Mouse (Mus musculus) T-cell, adult 66 days (primary cell): Measurements from ENCODE around the gene Fgfr2. TPM values are rescaled to one million over a fixed set of nuclear protein-coding genes. Genes with fewer than 3 reads are reported as not detected.

ENCODE experiments used
- total RNA-seq, 2 experiments: library from RNA; stranded (reverse); gene quantifications; 3 replicates in 1 of 2; 4 replicates in 1 of 2; pipeline ENCODE4 v1.2.4; 2023

The Fgfr2 gene
- total RNA-seq, 2 experiments from 2014 or later, result not detected

DNA sequence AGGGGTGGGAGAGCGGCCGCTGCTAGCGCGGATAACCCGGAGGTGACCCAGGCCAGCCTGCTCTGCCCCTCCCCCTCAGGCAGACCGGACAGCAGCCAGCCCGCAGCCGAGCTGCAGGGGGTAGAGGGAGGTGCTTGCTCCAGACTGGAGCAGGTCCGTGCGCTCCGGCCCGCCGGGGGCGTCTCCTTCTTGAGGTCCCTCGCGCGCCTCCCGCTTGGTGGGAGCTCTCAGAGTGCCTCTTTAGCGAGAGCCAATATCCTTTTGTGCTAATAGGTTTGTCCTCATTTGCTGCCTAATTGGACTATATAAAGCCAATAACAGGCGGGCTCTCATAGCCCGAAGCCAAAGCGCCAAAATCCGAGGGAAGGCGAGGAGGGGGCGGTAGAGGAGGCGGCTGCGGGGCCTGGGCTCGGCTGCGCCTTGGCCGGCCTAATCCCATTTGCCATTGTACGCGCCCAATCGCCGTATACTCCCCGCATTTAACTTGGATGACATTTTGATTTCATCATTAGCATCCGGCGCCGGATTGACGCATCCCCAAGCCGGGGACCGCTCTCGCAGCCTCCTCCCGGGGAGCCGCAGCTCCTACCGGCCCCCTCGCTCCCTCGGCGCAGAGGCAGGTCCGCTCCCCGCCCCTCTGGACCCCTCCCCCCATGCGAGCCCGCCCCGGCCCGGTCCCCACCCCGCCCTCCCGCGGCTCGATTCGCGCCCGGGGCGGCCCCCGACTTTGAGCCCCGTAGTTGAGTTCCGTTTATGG is 1580.9 kb downstream of the Fgfr2 start, which contains the start of gene Hmx3:
TSS of gene Hmx3 (plus strand) at position 753 of the 757 bp plus-strand sequence.

GRCm38 (mm10) chr7:131410416-131411058 is 1712.6 kb downstream of the Fgfr2 start, which contains the start of the genes Ikzf5 and Acadsb:
Gene Ikzf5, minus strand, starts transcription at chr7:131410521.
Gene Acadsb, plus strand, starts transcription at chr7:131410601.

DNA sequence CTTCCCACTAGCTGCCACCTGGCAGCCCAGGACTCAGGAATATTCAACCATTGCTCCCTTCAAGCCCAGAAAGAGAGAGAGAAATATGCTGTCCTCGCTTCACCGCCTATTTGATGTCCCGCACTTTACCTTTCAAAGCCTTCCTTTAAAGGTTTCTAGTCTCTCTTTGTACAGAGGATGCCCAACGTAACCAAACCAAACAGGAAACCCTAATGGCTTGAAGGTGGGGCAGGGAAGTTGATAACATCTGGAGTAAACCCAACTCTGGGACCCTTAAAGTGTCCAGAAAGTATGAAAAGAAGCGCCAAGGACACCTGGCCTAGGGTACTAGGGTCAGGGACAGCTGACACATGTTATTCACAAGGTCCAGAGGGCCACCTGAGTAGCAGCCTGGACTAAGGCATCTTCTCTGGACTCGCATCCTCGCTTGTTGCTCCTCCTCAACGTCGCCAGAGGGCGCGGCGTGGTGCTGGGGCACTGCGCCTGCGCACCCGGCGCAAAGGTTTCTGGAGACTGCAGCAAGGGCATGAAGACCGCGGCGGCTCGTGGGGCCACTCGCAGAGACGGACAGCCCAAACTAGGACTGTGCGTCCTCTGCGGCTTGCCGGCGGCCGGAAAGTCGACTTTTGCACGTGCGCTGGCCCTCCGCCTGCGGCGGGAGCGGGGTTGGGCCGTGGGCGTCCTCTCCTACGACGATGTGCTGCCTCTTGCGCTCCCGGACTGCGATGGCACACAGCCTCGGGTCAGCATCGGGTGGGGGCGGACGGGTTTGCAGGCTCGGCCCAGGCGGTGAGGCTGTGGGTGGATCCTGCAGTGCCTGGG is 1752.3 kb downstream of the Fgfr2 start, which contains the start of gene Pstk:
TSS of gene Pstk (plus strand) at position 494 of the 822 bp plus-strand sequence.

GRCm38 (mm10) chr7:131362615-131363300 is 1760.4 kb downstream of the Fgfr2 start, which contains the start of gene 2310057M21Rik:
Gene 2310057M21Rik, minus strand, starts transcription at chr7:131362759.

GRCm38 (mm10) chr7:131333564-131333963 is 1789.6 kb downstream of the Fgfr2 start, which contains the start of gene Fam24a:
Gene Fam24a, plus strand, starts transcription at chr7:131333864.

DNA sequence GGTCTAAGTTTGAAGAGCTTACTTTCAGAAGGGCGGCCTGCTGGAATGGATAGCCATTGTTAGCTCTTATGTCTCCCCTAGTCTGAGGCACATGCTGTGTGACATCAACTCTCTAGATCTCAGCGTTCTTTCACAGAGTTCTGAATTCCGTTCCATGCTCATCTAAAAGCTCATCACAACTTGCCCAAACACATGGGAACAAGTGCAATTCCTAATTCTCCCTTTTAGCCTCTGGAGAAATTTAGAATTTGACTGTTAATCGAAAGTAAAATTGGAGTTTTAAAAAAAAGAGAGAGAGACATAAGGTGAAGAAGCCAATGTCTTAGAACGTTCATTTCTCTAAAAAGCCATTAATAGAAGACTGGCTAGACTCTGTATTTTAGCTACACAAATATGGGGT is 1793.7 kb downstream of the Fgfr2 start, which contains the start of gene Fam24b:
TSS of gene Fam24b (minus strand) at position 101 of the 400 bp plus-strand sequence.

DNA sequence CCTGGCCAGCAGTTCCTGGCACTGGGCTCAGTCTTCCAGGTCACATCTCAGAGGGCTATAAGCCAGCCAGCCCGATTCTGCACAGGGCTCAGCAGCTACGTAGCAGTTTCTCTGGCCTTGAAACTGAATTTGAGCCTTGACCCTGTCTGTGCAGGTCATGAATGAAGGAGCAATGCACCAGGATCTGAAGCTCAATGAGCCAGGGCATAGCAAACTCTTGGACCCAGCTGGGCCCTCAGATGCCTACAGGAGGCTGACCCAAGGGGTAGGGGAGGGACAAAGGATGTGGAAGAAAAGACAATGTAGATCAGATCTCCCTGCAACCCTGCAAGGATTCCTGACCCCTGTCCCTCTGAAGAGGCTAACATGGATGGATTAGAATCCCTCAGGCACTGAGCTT is 1801.0 kb downstream of the Fgfr2 start, which contains the start of gene Cuzd1:
TSS of gene Cuzd1 (minus strand) at position 101 of the 400 bp plus-strand sequence.

GRCm38 (mm10) chr7:131174121-131174520 is 1949.0 kb downstream of the Fgfr2 start, which contains the start of gene 5430419D17Rik:
Gene 5430419D17Rik, plus strand, starts transcription at chr7:131174402.

GRCm38 (mm10) chr7:131146214-131146613 is 1976.9 kb downstream of the Fgfr2 start, which contains the start of gene 4933402N03Rik:
Gene 4933402N03Rik, minus strand, starts transcription at chr7:131146314.

DNA sequence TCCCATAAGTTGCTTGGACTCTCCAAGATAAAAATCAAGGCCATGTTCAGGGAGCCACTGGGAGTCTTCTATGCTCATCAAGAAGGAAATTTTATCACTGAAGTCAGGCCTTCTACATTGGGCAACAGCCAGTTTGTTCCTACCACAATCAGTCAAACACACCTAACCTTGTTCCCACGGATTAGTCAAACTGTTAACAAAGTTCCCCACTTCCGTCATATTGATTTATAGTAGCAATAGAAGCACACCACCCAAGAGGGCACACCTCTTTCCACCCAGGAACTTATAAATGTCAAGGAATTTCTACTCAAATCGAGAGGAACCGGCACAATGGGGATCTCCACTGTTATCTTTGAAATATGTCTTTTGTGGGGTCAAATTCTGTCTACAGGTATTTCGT is 2091.4 kb downstream of the Fgfr2 start, which contains the start of gene Dmbt1:
TSS of gene Dmbt1 (plus strand) at position 299 of the 400 bp plus-strand sequence.

GRCm38 (mm10) chr7:130935793-130936471 is 2187.2 kb downstream of the Fgfr2 start, which contains the start of gene Htra1:
Gene Htra1, plus strand, starts transcription at chr7:130936111.

GRCm38 (mm10) chr7:130865613-130866591 is 2257.2 kb downstream of the Fgfr2 start, which contains the start of gene Plekha1:
Gene Plekha1, plus strand, starts transcription at chr7:130865756.

DNA sequence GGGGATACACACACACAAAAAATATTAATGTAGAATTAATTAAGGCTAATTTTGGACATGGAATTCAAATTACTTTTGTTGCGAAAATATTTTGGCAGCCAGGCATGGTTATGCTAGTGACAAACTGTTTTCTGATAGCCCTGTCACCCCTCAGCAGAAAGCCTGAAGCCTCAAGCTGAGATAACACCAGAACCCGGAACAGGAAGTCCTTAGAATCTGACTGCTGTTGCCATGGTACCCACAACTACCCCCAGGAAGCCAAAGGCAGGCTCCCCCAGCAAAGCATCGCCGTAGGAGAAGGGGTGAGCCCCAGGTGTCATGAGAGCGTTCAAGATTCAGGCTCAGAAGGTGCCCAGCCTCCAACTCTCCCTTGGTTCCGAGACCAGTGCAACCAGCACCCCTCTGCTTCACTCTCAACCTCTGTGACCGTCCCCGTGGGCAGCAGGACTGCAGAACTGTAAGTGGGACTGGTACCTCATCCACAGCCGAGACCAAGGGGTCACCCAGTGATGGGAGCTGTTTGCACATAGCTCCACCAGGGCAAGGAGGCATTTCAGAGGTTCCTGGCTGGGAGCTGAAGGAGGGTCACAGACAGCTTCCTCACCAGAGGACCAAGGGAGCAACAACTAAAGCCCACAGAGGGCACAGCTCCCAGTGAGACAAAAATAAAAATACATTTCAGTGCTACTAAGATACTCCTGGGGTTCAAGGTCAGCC is 2349.1 kb downstream of the Fgfr2 start, which contains the start of gene Btbd16:
TSS of gene Btbd16 (plus strand) at position 156 of the 717 bp plus-strand sequence.

DNA sequence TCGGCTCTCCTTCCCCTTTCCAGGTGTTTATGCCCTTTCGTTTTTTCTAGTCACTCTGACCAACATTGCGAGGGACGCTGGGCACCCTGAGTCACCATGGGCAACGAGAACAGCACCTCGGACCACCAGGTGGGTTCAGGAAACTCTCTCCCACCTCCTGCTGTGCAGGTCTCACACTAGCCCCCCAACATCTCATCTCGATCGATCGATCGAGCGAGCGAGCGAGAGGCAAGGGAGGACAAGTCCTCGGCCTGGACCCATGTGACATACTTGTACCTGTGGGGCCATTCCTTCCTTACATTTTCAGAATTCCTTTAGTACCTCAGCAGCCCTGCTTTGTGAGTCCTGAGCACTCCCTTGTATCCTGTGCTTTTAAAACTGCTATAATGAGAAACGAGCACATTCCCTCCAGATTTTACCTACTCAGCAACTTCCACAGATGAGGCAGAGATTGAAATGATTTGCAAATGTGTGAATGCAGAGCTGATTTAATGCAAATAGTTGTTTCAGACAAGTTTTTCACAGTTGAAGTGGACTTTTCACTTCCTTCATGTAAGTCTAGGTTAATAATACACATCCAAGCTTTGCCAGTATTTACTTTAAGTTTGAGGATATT is 2545.7 kb downstream of the Fgfr2 start, which contains the start of gene Tacc2:
TSS of gene Tacc2 (plus strand) at position 51 of the 616 bp plus-strand sequence.

DNA sequence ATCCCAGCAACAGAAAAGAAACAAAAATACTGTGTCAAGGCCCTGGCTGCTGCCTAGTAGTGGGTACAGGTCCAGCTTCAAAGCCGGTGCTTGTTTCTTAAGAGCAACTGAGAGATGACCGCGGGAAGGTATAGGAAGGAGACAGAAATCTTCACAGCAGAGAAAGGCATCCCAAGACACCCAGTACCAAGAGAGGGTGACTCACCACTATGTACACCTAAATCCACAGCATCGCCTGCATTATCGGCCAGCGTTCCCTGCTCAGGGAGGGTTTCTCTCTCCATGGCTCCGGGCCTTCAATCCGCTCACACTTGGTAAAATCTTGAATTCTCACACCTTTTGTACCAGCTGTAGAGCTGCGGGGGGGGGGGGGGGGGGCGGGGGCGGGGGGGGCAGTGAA is 2550.3 kb downstream of the Fgfr2 start, which contains the start of gene Nsmce4a:
TSS of gene Nsmce4a (minus strand) at position 298 of the 400 bp plus-strand sequence.

GRCm38 (mm10) chr7:130520049-130520425 is 2603.1 kb downstream of the Fgfr2 start, which contains the start of gene Ate1:
Gene Ate1, minus strand, starts transcription at chr7:130520369.

